Mouse (Mus musculus) adrenal gland, postnatal 4 days (tissue): ENCODE measurements around the gene Mcrip1. TPM values are rescaled to one million over a fixed set of nuclear protein-coding genes. Genes with fewer than 3 reads are reported as not detected.
"Not testable (repeated sequence)": the region's sequence is repeated elsewhere in the genome, so short reads cannot be mapped to it uniquely, and the experiment has no call there.

Source experiments
- DNase-seq, 2 experiments: peaks; one replicate each; pipeline ENCODE4 v3.0.0; 2021 to 2022; ENCODE audit warnings: low spot score in 2 of 2, mixed read lengths in 2 of 2
- total RNA-seq, 2 experiments: library from RNA; stranded (reverse); gene quantifications; 2 replicates each; pipeline ENCODE4 v1.2.3; 2021

Gene Mcrip1
- total RNA-seq, 2 experiments from 2014 or later = 80.6 to 84.2 TPM

- no peak for DNase-seq
Observed at GRCm38 (mm10) chr11:120517147-120517546, 32.4 kb downstream of the Mcrip1 start.

GRCm38 (mm10) chr11:120515611-120516010 lies 33.9 kb downstream of the Mcrip1 start:
- peak; percentile 80 to 86 for DNase-seq

- not testable (repeated sequence) for DNase-seq
Observed at GRCm38 (mm10) chr11:120514262-120514661, 35.3 kb downstream of the Mcrip1 start.

- DNase-seq = no peak
Observed at GRCm38 (mm10) chr11:120512790-120513453, 36.6 kb downstream of the Mcrip1 start.

- DNase-seq = no peak
Observed at GRCm38 (mm10) chr11:120510375-120511030, 39.0 kb downstream of the Mcrip1 start.

GRCm38 (mm10) chr11:120509940-120510339 lies 39.6 kb downstream of the Mcrip1 start:
- DNase-seq = no peak

- no peak for DNase-seq
Observed at GRCm38 (mm10) chr11:120508290-120508870, 41.1 kb downstream of the Mcrip1 start.

GRCm38 (mm10) chr11:120507611-120508289 lies 41.8 kb downstream of the Mcrip1 start:
- DNase-seq = no peak

GRCm38 (mm10) chr11:120506899-120507298 lies 42.6 kb downstream of the Mcrip1 start:
- DNase-seq = no peak

GRCm38 (mm10) chr11:120505661-120506060 lies 43.9 kb downstream of the Mcrip1 start:
- no peak for DNase-seq

- no peak for DNase-seq
Observed at GRCm38 (mm10) chr11:120501701-120502100, 47.8 kb downstream of the Mcrip1 start.

GRCm38 (mm10) chr11:120501018-120501417 lies 48.5 kb downstream of the Mcrip1 start:
- no peak for DNase-seq

GRCm38 (mm10) chr11:120500357-120500756 lies 49.2 kb downstream of the Mcrip1 start:
- DNase-seq = no peak

- no peak for DNase-seq
Observed at GRCm38 (mm10) chr11:120499894-120500293, 49.6 kb downstream of the Mcrip1 start.

- no peak for DNase-seq
Observed at GRCm38 (mm10) chr11:120498891-120499290, 50.6 kb downstream of the Mcrip1 start.

- DNase-seq = no peak
Observed at GRCm38 (mm10) chr11:120498226-120498625, 51.3 kb downstream of the Mcrip1 start.

- peak in 1 of 2 experiments; percentile 43 for DNase-seq
Observed at GRCm38 (mm10) chr11:120497436-120497835, 52.1 kb downstream of the Mcrip1 start.

GRCm38 (mm10) chr11:120493911-120494310 lies 55.6 kb downstream of the Mcrip1 start:
- no peak for DNase-seq

- DNase-seq = no peak
Observed at GRCm38 (mm10) chr11:120493351-120493750, 56.2 kb downstream of the Mcrip1 start.
